Mouse (Mus musculus): ENCODE measurements around the gene Srcap.

DNA sequence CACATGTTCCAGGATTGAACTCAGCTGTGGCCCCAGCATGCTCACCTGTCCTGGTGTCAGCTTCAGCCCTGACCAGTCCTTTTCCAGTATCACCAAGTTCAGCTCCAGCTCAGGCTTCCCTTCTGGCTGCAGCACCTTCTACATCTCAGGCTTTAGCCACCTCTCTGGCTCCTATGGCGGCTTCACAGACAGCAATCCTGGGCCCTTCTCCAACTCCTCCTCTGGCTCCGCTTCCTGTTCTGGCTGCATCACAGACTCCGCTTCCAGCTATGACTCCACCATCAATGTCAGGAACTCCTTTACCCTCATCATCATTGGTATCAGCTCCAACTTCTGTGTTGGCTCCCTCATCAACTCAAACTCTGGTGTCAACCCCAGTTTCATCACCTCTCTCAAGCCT, 29.9 kb downstream of the Srcap start:
- no peak for TF ChIP-seq CTCF (IDR thresholded peaks at IDR 0.05; ENCODE audit: insufficient read depth, low read length)
- TF ChIP-seq POLR2A (IDR thresholded peaks at IDR 0.05; ENCODE audit: borderline replicate concordance, extremely low read depth, low read depth, low read length) = no peak

All from lung, adult 2 months (tissue).